Mouse (Mus musculus) lung, postnatal 0 days (tissue): ENCODE measurements around the gene Ahctf1.

Experiments
- CTCF ChIP-seq: IDR thresholded peaks from 2 replicates; pipeline ENCODE4 v1.5.1; 2016; ENCODE audit warnings: antibody characterized with exemption, mild to moderate bottlenecking
- EP300 ChIP-seq: IDR thresholded peaks from 2 replicates; pipeline ENCODE4 v1.6.1; 2016; ENCODE audit warnings: antibody characterized with exemption, mild to moderate bottlenecking, control low read depth

GRCm38 (mm10) chr1:179807468-179807867, 4.0 kb upstream of the Ahctf1 start:
- TF ChIP-seq CTCF (no peak), EP300 (no peak)
